Mouse (Mus musculus): ENCODE measurements around the gene Sugp2.

DNA sequence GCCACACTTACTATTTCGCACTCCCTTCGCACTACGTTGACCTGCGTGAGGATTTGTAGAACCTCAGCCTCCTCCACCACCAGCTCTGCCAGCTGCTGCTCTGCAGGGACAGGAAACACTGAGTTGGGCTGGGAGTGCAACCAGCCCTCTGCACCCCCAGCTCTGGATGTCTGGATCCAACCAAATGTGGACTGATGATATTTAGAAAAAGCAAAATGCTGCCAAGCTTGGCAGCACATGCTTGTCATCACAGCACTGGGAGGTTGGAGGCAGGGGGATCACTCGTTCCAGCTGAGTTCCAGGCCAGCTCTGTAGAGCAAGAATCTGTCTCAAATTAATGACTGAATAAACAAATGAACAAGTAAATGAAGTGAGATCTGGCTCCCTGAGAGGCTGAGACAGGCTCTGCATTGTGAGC is 60.0 kb downstream of the Sugp2 start:
- TF ChIP-seq GATA1 (IDR thresholded peaks at IDR 0.05; ENCODE audit: borderline replicate concordance, low read length) (no peak), FLI1 (IDR thresholded peaks at IDR 0.05; ENCODE audit: low read length) (no peak)
